Mouse (Mus musculus): ENCODE data around the gene Kdsr.

Gene Kdsr

DNA sequence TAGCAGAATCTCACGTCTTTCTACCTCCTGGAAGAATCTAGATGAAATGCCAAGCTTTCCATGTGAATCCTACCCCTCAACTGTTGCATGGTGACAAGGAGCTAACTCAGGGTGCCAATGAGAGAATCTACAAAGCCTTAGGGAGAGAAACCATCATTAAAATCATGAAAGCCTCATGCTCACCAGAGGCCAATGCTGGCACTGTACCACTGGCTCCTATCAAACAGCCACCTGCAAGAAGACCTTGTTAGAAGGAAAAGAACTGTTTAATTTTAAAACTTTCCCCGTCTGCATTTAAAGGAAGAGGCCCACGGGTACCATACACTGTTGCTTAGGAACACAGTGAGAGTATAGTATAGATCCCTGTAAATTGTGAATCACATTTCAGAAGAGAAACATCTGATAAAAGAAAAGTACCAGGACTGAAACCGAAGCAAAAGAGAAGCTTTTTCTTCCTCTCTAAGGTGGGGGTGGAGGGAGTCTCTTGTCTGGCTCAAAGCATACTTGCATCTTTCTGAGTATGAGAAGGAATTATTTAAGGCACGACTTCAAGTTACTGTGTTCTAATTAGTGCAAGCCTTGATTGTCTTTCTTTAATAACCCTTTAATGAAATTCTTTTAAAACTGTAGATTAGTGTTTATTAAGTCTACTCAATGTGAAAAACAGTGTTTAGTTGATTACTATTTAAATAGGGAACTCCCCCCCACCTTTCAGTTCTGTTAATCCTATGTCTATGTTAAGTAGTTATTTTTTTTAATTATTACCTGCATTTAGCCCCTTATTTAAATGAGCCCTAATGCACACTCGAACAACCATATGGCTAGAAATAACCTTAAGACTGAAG, 52.3 kb downstream of the Kdsr start:
- in situ Hi-C loops (cut with MboI; ENCODE audit: low pct_unique_long_range_greater_than_20kb in 1 of 2, low sequenced_read_pairs in 2 of 2, unreplicated experiment in 1 of 2): loop anchor here in 1 of 2 experiments (25.0 kb wide), 1 partner anchor 170 kb away; no protein-coding TSS in a partner anchor

DNA sequence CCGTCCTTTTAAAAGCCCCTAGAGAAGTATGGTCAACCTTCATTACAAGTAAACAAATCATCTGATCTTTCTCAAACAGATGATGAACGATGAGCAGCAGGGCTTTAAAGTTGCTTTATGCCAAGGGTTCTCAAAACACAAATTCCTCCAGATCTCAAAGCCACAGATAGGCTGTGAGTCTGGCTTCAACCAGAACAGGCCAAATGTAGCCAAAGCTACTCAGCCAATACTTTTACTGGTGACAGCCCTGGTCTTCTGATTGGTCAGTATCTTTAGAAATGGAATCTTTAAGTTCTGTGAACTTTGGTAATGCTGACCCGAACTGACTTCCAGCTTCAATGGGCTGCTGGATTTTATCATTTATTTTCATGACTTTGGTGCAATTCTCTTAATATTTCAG, 56.3 kb downstream of the Kdsr start:
- in situ Hi-C loops (cut with MboI; ENCODE audit: low pct_unique_long_range_greater_than_20kb in 1 of 2, low sequenced_read_pairs in 2 of 2, unreplicated experiment in 1 of 2): loop anchor here in 1 of 2 experiments (25.0 kb wide), 1 partner anchor 166 kb away; no protein-coding TSS in a partner anchor

DNA sequence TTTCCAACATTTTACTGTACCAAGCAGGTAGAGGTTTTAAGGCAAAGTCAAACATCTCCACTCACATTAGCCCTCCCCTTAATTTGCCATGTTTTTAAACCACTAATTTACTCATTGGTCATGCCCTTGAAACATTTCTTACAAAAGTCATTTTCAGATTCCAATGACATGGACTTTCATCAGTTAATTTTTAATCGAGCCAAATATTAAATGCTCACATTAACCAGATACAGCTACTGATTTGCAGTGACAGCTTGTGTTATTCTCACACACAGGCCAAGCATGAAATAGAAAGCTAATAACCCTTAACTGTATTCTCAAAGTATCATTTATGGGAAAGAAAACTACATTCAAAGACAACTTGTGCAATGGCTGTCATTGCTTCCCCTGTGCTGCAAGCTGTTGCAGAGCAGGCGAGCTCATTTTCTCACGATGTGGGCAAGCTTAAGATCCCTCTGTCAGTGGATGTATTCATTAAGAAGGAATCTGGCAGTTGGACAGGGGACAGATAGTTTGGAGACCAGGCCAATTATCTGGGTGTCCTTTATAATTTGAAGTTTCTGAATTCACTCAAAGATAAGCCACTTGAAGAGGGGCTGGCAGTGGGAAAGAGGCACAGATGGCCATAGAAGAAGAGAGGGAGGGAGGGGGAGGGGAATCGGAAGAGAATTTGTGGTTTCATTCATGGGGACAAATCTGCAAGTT, 56.9 kb downstream of the Kdsr start:
- in situ Hi-C loops (cut with MboI; ENCODE audit: low pct_unique_long_range_greater_than_20kb in 1 of 2, low sequenced_read_pairs in 2 of 2, unreplicated experiment in 1 of 2): loop anchor here in 1 of 2 experiments (25.0 kb wide), 1 partner anchor 165 kb away; no protein-coding TSS in a partner anchor

DNA sequence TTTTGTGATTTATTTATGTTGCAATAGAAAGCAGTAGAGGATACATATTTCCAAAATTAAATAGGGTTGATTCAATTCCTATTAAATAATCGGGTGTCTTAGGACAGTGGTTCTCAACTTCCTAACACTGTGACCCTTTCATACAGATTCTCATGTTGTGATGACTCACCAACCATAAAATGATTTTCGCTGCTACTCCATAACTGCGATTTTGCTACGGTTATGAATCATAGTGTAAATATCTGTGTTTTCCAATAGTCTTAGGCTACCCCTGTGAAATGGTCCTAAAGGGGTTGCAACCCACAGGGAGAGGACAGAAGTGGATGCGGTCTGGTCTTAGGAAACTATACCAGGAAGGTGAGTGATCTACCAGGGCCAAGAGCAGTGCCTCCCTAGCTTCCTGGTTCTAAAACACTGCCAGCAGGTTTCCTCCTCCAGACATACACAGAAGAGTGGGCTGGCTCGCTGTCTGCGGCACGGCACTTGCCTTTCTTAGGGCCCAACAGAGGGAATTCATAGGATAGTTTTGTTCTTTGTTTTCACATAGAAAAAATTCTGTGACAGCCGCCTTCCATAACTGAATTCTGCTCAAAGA, 58.9 kb downstream of the Kdsr start:
- in situ Hi-C loops (cut with MboI; ENCODE audit: low pct_unique_long_range_greater_than_20kb in 1 of 2, low sequenced_read_pairs in 2 of 2, unreplicated experiment in 1 of 2): loop anchor here in 1 of 2 experiments (25.0 kb wide), 1 partner anchor 163 kb away; no protein-coding TSS in a partner anchor

DNA sequence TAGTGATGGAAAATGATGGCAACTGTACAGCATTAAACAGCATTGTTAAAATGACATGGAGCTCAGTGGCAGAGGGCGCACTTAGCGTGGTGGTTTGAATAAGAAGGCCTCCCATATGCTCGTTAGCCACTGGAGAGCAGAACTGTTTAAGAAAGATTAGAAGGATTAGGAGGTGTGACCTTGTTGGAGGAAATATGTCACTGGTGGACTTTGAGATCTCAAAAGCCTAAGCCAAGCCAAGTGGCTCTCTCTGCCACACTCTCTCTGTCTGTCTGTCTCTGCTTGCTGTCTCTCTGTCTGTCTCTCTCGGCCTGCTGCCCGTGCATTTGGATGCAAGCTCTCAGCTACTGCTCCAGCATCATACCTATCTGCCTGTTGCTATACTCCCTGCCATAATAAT, 63.1 kb downstream of the Kdsr start:
- in situ Hi-C loops (cut with MboI; ENCODE audit: low pct_unique_long_range_greater_than_20kb in 1 of 2, low sequenced_read_pairs in 2 of 2, unreplicated experiment in 1 of 2): no loop called here

DNA sequence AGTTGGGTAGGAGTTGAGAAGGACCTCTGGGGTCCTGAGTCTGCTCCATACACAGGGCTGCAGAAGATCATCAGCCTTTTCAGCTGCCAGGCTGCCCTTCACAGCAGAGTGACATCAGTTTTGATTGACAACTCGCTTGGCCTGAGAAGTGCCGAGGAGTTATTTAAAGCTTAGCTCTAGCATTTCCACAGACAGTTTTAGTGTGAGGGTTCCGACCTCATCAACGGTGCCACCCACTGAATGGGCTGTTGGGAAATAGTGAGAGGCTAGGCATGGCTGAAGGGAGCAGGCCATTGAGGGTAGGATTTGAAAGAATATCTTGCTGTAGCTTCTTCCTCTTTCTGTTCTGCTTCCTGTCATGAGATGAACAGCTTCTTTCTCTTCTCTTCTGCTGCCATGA, 63.9 kb downstream of the Kdsr start:
- in situ Hi-C loops (cut with MboI; ENCODE audit: low pct_unique_long_range_greater_than_20kb in 1 of 2, low sequenced_read_pairs in 2 of 2, unreplicated experiment in 1 of 2): no loop called here

DNA sequence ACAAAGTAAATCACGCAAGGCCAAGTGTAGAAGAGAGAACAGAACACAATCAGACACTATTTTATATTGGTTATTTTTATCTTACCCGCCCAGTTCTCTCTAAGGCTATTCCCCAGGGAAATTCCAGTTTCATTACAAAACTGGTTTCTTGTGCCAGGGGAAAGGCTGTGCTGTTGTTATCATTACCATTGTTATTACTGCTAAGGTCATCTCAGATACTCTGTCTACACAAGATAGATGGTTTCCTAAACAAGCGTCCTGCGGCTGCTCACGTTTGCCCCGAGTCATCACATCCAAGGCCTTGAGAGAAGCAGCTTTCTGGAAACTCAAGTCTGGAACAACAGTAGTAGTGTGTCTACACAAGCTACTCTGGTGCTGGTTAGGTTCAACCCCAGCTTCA, 65.2 kb downstream of the Kdsr start:
- in situ Hi-C loops (cut with MboI; ENCODE audit: low pct_unique_long_range_greater_than_20kb in 1 of 2, low sequenced_read_pairs in 2 of 2, unreplicated experiment in 1 of 2): no loop called here

DNA sequence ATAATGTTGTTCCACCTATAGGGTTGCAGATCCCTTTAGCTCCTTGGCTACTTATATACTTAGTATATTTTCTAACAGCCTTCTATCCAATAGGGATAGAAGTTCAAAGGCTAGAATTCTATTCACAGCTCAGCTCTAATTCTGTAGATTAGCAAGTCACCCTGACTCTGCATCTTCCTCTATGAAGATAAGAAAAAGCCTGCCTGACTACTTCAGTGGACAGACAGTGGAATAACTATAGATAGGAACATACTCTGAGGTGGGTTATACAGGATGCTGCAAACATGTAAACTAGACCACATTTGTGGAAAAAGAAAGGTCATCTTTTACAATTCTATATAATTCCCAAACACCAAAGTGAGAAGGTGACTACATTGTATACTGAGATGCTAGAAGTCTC, 66.9 kb downstream of the Kdsr start:
- in situ Hi-C loops (cut with MboI; ENCODE audit: low pct_unique_long_range_greater_than_20kb in 1 of 2, low sequenced_read_pairs in 2 of 2, unreplicated experiment in 1 of 2): no loop called here

DNA sequence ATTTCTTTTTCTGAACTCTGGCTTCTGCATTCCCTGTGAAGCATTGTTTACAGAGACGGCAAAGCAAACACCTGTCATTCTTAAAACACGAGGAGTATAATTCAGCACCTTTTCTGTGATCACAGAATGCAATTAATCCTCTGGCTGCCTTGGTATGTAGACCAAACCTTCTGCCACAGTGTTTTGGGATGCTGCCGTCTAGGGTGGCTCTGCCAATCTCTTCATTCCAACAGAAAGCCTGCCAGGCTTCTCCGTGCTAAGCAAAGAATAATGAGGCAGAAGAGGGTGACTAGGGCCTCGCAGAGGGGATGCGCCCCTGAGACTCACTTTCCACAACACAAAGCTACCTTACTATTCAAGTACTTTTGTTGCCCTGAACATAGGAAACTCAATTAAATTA, 68.6 kb downstream of the Kdsr start:
- in situ Hi-C loops (cut with MboI; ENCODE audit: low pct_unique_long_range_greater_than_20kb in 1 of 2, low sequenced_read_pairs in 2 of 2, unreplicated experiment in 1 of 2): no loop called here

DNA sequence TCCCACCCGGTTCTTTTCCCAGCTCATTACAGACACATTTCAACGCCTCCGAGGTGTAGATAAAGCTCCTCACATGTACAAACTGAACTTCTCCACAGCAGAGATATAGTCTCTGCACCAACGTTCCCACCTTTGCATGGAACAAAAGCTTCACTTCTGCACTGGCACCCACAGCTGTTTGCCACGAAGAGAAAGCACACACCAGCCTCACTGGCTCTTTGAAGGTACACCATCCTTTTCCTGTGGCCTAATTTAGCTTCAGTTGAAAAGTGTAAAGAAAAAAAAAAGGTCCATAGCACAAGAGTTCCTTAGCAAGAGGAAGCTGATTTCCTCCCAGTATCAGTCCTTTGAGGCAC, 71.4 kb downstream of the Kdsr start:
- in situ Hi-C loops (cut with MboI; ENCODE audit: low pct_unique_long_range_greater_than_20kb in 1 of 2, low sequenced_read_pairs in 2 of 2, unreplicated experiment in 1 of 2): no loop called here

DNA sequence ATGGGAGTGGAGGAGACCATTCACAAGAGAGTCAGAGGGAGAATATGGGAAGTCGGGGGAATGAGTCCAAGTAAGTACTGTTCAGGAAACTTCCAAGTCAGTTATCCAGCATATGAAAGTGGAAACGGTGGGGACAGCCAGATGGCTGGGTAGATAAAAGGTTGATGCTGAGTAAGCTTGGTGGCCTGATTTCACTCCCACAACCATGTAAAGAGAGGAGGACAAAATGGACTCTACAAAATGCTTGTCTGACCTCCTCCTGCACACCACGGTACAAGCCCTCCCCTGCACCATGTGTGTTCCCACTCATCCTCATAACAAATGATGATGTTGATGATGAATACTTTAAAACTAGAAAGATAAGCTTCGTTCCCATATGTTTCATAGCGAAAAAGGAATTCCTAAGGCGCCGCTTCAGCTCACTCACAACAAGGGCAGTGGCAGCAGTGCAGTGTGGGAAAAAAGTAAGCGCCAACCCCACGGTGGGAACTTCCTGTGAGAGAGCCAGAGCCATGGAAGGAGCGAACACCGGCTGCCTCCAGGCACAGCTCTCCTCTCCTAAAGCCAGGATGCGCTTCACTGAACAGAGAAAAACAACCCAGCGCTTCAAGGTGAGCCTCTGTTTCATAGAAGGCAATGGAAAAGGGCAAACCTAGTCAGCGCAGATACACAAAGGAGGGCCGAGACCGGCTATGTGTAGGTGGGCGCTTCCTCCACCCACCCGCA, 71.9 kb downstream of the Kdsr start:
- in situ Hi-C loops (cut with MboI; ENCODE audit: low pct_unique_long_range_greater_than_20kb in 1 of 2, low sequenced_read_pairs in 2 of 2, unreplicated experiment in 1 of 2): no loop called here

DNA sequence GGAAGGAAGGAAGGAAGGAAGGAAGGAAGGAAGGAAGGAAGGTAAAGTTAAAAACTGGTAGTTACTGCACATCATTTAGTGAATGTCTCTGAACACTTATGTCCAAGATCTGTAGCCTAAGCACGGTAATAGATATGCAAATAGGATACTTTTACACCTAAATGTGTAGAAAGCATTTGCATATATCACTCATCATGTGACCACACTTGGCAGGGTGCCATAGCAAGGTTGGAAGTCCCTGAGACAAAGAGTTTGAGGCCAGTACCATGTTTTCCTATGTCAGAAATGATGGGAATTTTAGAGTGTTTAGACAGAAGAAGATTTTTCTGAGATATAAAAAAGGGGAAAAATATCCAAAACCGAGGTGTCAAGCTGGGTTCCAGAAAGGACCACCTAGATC, 73.8 kb downstream of the Kdsr start:
- in situ Hi-C loops (cut with MboI; ENCODE audit: low pct_unique_long_range_greater_than_20kb in 1 of 2, low sequenced_read_pairs in 2 of 2, unreplicated experiment in 1 of 2): no loop called here

DNA sequence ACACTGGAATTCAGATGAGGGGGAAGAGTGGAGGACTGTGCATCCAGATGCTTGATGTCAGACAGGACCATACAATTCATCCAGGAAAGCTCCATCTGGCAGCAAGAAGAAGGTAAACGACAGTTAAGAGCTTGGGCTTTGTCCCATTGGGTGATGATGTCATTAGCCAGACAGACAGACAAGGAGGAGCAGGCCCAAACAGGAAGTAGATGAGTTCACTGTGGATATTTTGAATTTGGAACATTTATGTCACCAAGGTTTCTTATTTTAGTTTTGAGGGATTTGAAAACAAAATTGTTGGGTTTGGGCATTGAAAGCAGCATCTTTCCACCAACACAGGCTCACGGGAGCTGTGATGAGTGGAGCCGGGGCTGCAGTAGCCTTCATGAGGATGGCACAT, 75.0 kb downstream of the Kdsr start:
- in situ Hi-C loops (cut with MboI; ENCODE audit: low pct_unique_long_range_greater_than_20kb in 1 of 2, low sequenced_read_pairs in 2 of 2, unreplicated experiment in 1 of 2): no loop called here

DNA sequence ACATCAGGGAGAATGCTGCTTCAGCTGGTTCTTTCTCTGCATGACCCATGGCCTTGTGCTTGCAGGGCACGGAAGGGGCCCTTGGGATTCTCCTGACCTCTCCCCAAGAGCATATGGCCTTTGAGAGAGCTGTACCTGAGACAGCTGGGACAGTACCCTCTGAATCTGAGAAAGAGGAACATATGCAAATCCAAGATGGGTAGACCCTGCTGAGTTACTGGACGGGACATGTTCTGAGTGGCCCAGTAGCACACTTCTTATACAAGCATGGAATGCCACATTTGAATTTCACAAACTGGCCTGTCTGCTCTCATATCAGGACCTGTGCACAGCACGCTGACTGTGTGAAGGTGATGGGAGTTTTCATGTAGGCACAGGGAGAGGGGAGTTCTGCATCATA, 76.7 kb downstream of the Kdsr start:
- in situ Hi-C loops (cut with MboI; ENCODE audit: low pct_unique_long_range_greater_than_20kb in 1 of 2, low sequenced_read_pairs in 2 of 2, unreplicated experiment in 1 of 2): no loop called here

DNA sequence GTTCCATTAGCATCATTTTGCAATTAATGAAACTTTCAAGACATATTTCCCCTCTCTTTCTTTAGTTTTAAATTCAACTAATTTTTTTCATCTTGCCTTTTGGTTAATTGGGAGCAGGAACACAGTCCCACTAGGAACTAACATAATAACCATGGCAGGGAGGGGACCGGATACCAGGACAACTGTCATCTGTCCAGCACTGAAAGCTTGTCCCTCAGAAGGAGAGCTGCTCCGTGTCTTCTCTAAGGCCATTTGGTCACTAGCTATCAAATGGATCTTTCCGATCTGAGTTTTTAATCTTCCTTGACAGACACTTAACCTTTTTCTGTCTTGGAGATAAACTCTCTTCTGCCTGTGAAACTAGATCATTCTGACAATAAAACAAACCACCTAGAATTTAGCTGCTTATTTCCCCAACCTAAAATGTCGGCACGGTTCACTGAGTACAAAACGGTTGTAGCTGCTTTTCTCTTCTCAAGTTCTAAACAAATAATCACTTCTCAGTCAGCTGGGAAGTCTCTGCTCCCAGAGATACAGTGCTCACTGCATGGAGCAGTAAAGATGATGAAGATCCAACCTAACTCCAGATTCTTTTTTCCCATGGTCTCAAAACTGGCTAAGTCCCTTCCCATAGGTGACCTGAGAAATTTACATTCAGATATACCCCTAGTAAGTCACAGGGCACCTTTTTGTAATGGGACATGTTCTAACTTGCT, 79.6 kb downstream of the Kdsr start:
- in situ Hi-C loops (cut with MboI; ENCODE audit: low pct_unique_long_range_greater_than_20kb in 1 of 2, low sequenced_read_pairs in 2 of 2, unreplicated experiment in 1 of 2): no loop called here

DNA sequence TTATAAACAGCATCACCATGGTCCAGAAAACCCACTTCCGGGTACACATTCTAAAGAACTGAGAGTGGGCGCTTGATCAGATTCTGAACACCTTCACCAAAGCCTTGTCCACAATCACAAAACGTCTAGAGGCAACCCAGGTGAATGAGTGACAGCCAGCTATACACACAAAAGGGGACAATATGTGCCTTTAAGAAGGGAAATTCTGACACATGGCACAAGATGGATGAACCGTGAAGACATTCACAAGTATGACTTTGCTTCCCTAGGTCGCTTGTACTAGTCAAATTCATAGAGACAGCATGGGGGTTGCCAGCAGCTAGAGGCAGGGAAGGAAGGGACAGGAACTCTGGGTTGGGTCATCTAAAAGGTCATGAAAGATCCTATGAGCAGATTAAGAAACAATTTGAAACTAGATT, 81.5 kb downstream of the Kdsr start:
- in situ Hi-C loops (cut with MboI; ENCODE audit: low pct_unique_long_range_greater_than_20kb in 1 of 2, low sequenced_read_pairs in 2 of 2, unreplicated experiment in 1 of 2): no loop called here
